Mouse (Mus musculus): ENCODE results near the gene Capn15.

The Capn15 gene

GRCm38 (mm10) chr17:25919144-25919785, 66.3 kb downstream of the Capn15 start, which contains the start of gene Rab40c:
TSS of gene Rab40c (minus strand) at chr17:25919727.
- DNase-seq (ENCODE audit: low spot score) = peak; percentile 30

- no peak for DNase-seq (ENCODE audit: low spot score)
Measured at GRCm38 (mm10) chr17:25918037-25918750, 67.4 kb downstream of the Capn15 start.

- DNase-seq (ENCODE audit: low spot score) = no peak
Measured at GRCm38 (mm10) chr17:25916931-25917647, 68.5 kb downstream of the Capn15 start.

- DNase-seq (ENCODE audit: low spot score) = no peak
Measured at GRCm38 (mm10) chr17:25914295-25914694, 71.3 kb downstream of the Capn15 start.

- DNase-seq (ENCODE audit: low spot score) = no peak
Measured at GRCm38 (mm10) chr17:25913877-25914275, 71.7 kb downstream of the Capn15 start.

GRCm38 (mm10) chr17:25913186-25913876, 72.3 kb downstream of the Capn15 start:
- no peak for DNase-seq (ENCODE audit: low spot score)

- no peak for DNase-seq (ENCODE audit: low spot score)
Measured at GRCm38 (mm10) chr17:25911816-25912215, 73.8 kb downstream of the Capn15 start.

Data from embryo, embryonic 10.5 days (tissue).